Mouse (Mus musculus) kidney, postnatal 4 days (tissue): Measurements from ENCODE around the gene Acsm2.

ENCODE experiments used
- DNase-seq, 2 experiments: peaks; one replicate each; pipeline ENCODE4 v3.0.0; 2021; ENCODE audit warnings: mixed read lengths in 2 of 2

Acsm2 gene

GRCm38 (mm10) chr7:119554040-119554439, at the start of gene Acsm2:
Acsm2 (plus strand) TSS chr7:119554340.
- no peak for DNase-seq

- DNase-seq = peak; percentile 70 to 83
Measured at GRCm38 (mm10) chr7:119511143-119511542, 43.0 kb upstream of the Acsm2 start.

GRCm38 (mm10) chr7:119513056-119513455, 41.1 kb upstream of the Acsm2 start:
- peak; percentile 75 to 78 for DNase-seq

- peak; percentile 65 to 69 for DNase-seq
Measured at GRCm38 (mm10) chr7:119515492-119516271, 38.5 kb upstream of the Acsm2 start.

- no peak for DNase-seq
Measured at GRCm38 (mm10) chr7:119516272-119516558, 37.9 kb upstream of the Acsm2 start.

GRCm38 (mm10) chr7:119519163-119519562, 35.0 kb upstream of the Acsm2 start, which contains the start of gene Acsm5:
Acsm5 (plus strand) TSS chr7:119519463.
- no peak for DNase-seq

GRCm38 (mm10) chr7:119519654-119520053, 34.5 kb upstream of the Acsm2 start:
- peak; percentile 86 to 87 for DNase-seq

- peak in 1 of 2 experiments; percentile 46 for DNase-seq
Measured at GRCm38 (mm10) chr7:119521816-119522215, 32.3 kb upstream of the Acsm2 start.

GRCm38 (mm10) chr7:119522385-119522784, 31.8 kb upstream of the Acsm2 start:
- no peak for DNase-seq

GRCm38 (mm10) chr7:119523389-119523788, 30.8 kb upstream of the Acsm2 start, which contains the start of gene Pdilt:
Pdilt (minus strand) TSS chr7:119523489.
- DNase-seq = no peak

- peak; percentile 24 to 34 for DNase-seq
Measured at GRCm38 (mm10) chr7:119525881-119526281, 28.3 kb upstream of the Acsm2 start.

GRCm38 (mm10) chr7:119526486-119526885, 27.7 kb upstream of the Acsm2 start:
- DNase-seq = no peak

GRCm38 (mm10) chr7:119527135-119527534, 27.0 kb upstream of the Acsm2 start:
- no peak for DNase-seq

- no peak for DNase-seq
Measured at GRCm38 (mm10) chr7:119527548-119527947, 26.6 kb upstream of the Acsm2 start.

- no peak for DNase-seq
Measured at GRCm38 (mm10) chr7:119528617-119529016, 25.5 kb upstream of the Acsm2 start.

- no peak for DNase-seq
Measured at GRCm38 (mm10) chr7:119532924-119533323, 21.2 kb upstream of the Acsm2 start.

- DNase-seq = no peak
Measured at GRCm38 (mm10) chr7:119534389-119534788, 19.8 kb upstream of the Acsm2 start.

GRCm38 (mm10) chr7:119542445-119542844, 11.7 kb upstream of the Acsm2 start:
- DNase-seq = no peak

GRCm38 (mm10) chr7:119545572-119545971, 8.6 kb upstream of the Acsm2 start:
- no peak for DNase-seq

- no peak for DNase-seq
Measured at GRCm38 (mm10) chr7:119550471-119551222, 3.5 kb upstream of the Acsm2 start.

GRCm38 (mm10) chr7:119559789-119560451, 5.8 kb downstream of the Acsm2 start:
- no peak for DNase-seq

GRCm38 (mm10) chr7:119560452-119560835, 6.3 kb downstream of the Acsm2 start:
- peak in 1 of 2 experiments; percentile 15 for DNase-seq

GRCm38 (mm10) chr7:119561441-119561840, 7.3 kb downstream of the Acsm2 start:
- DNase-seq = no peak
